Mouse (Mus musculus) forebrain, embryonic 13.5 days (tissue): Measurements from ENCODE around the gene Des. TPM values are rescaled to one million over a fixed set of nuclear protein-coding genes. Genes with fewer than 3 reads are reported as not detected.

Experiments
- ATAC-seq: fragments of 200-750 bp; cut with Nextera tagmentation; 2 replicates; pipeline ENCODE4 v1.8.0; 2017
- H3K27ac ChIP-seq: fragments of 300-500 bp; sonication (generic); 2 replicates; pipeline ENCODE4 v1.5.1; 2015; ENCODE audit warnings: inconsistent platforms, mild to moderate bottlenecking, moderate library complexity
- H3K27me3 ChIP-seq: fragments of 300-500 bp; sonication (generic); 2 replicates; pipeline ENCODE4 v1.6.1; 2015; ENCODE audit warnings: mild to moderate bottlenecking, inconsistent platforms
- H3K36me3 ChIP-seq: fragments of 300-500 bp; sonication (generic); 2 replicates; pipeline ENCODE4 v1.6.1; 2015; ENCODE audit warnings: mild to moderate bottlenecking, inconsistent platforms; ENCODE audit not compliant: poor library complexity, severe bottlenecking
- H3K4me1 ChIP-seq: fragments of 300-500 bp; sonication (generic); 2 replicates; pipeline ENCODE4 v1.6.1; 2015; ENCODE audit warnings: inconsistent platforms
- H3K4me2 ChIP-seq: fragments of 300-500 bp; sonication (generic); 2 replicates; pipeline ENCODE4 v1.6.1; 2015; ENCODE audit warnings: inconsistent platforms, mild to moderate bottlenecking, moderate library complexity
- H3K4me3 ChIP-seq: fragments of 300-500 bp; sonication (generic); 2 replicates; pipeline ENCODE4 v1.5.1; 2015; ENCODE audit warnings: mild to moderate bottlenecking, inconsistent platforms
- H3K9ac ChIP-seq: fragments of 300-500 bp; sonication (generic); 2 replicates; pipeline ENCODE4 v1.6.1; 2015; ENCODE audit warnings: mild to moderate bottlenecking, inconsistent platforms
- H3K9me3 ChIP-seq: fragments of 300-500 bp; sonication (generic); replicated peaks from 2 replicates; pipeline ENCODE4 v1.6.1; 2016; ENCODE audit warnings: inconsistent platforms
- WGBS: fragments of 180-500 bp; shearing (Covaris S2); methylation state at CpG from one replicate; pipeline ENCODE4 v1.1.7; 2015; 5-methylcytosine and 5-hydroxymethylcytosine counted together
- polyA plus RNA-seq: library from polyadenylated mRNA; unstranded; fragments of >200 nt; fragmentation: Nextera tagmentation; extraction: Ambion mirVana; gene quantifications from 2 replicates; pipeline ENCODE4 v1.2.1, GENCODE M21; 2015

Gene Des
- polyA plus RNA-seq, 1 experiment from 2014 or later = 0.81 TPM

DNA sequence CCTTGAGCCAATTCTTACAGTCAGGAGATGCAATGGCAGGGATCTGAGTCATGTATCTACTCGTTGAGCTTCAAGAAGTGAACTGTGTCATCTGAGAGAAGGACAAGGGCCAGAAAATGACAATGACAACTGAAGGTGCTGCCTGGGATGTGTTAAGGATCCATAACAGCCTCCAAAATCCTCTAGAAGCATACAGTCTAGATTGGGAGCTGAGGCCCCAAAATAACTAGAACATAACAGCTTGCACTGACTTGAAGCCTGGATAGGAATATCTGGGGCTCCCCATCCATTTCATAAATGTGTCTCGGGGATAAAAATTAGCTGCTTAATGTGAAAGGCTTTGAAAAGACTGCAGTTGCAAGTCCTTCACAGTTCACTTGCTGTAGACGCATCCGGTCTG is 2.1 kb upstream of the Des start:
- ATAC-seq = no peak
- Histone ChIP-seq H3K9me3 (no peaks in the 10 kb centered on the region), H3K36me3 (no peaks in the 10 kb centered on the region), H3K4me3 (no peak overlapping the region), H3K27me3 (peaks cover 53% of the 10 kb centered on the region), H3K4me1 (peaks cover 9% of the 10 kb centered on the region), H3K9ac (no peak overlapping the region), H3K27ac (no peak overlapping the region), H3K4me2 (no peak overlapping the region)
- 86% methylated on average over 4 of the region's 4 CpGs for WGBS

DNA sequence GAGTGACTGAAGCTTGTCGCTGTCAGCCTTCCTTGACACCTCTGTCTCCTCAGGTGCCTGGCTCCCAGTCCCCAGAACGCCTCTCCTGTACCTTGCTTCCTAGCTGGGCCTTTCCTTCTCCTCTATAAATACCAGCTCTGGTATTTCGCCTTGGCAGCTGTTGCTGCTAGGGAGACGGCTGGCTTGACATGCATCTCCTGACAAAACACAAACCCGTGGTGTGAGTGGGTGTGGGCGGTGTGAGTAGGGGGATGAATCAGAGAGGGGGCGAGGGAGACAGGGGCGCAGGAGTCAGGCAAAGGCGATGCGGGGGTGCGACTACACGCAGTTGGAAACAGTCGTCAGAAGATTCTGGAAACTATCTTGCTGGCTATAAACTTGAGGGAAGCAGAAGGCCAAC is 783 bp upstream of the Des start:
- 78% methylated on average over 13 of the region's 13 CpGs for WGBS
- Histone ChIP-seq H3K4me1 (peaks cover 9% of the 10 kb centered on the region), H3K27ac (no peak overlapping the region)

DNA sequence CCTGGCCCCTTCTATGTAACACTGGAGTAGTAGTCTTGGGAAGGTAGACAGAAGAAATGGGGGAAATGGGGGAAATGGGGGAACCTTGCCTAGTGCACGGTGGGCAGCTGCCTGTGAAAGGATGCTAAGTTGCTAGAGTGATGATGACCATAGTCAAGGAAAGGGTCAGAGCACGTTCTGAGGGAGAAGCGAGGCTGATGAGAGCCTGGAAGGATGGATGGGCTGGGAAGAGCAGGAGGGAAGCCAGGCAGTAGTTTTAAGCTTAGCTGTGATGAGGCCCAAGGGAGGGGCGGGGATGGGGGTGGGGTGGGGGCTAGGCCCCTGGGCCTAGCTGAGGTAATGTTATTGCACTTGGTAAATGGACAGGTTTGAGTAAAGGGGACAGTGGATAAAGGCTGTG is 994 bp downstream of the Des start:
- Histone ChIP-seq H3K27ac (no peak overlapping the region), H3K4me2 (peak overlapping the region; percentile 56; the same call in 1 of the 2 replicates), H3K9me3 (no peaks in the 10 kb centered on the region), H3K36me3 (no peaks in the 10 kb centered on the region), H3K4me3 (no peak overlapping the region), H3K4me1 (peaks cover 19% of the 10 kb centered on the region), H3K9ac (no peak overlapping the region), H3K27me3 (peaks cover 55% of the 10 kb centered on the region)
- ATAC-seq = no peak
- WGBS = 51% methylated on average over 4 of the region's 4 CpGs

More for the DNA sequence above, 783 bp upstream of the Des start:
- H3K27me3 ChIP-seq = peaks cover 55% of the 10 kb centered on the region
- H3K4me2 ChIP-seq = no peak overlapping the region
- no peak overlapping the region for H3K4me3 ChIP-seq
- H3K36me3 ChIP-seq = no peaks in the 10 kb centered on the region
- no peak for ATAC-seq
- H3K9ac ChIP-seq = no peak overlapping the region
- H3K9me3 ChIP-seq = no peaks in the 10 kb centered on the region

DNA sequence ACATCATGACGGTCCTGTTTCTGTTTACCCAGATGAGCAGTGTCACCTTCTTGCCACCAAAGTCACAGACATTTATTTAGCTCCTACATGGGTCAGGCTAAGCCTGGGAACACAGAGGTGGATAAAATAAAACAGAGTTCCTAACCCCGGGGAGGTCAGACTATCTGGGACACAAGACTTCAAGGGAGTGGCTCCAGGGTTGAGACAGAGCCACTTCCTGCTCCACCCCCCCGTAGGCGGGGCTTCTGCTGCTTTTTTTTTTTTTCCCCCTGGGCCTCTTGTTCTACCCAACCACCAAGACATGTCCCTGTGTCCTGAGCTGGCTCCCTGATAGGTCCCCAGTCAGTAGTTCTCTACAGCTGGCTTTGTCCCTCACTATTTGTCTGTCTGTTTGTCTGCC is 1.6 kb downstream of the Des start:
- Histone ChIP-seq H3K36me3 (no peaks in the 10 kb centered on the region), H3K9me3 (no peaks in the 10 kb centered on the region), H3K4me1 (peaks cover 20% of the 10 kb centered on the region), H3K27me3 (peaks cover 55% of the 10 kb centered on the region), H3K4me2 (no peak overlapping the region), H3K27ac (no peak overlapping the region), H3K9ac (no peak overlapping the region), H3K4me3 (no peak overlapping the region)
- ATAC-seq = no peak
- WGBS = 41% methylated on average over 4 of the region's 4 CpGs

DNA sequence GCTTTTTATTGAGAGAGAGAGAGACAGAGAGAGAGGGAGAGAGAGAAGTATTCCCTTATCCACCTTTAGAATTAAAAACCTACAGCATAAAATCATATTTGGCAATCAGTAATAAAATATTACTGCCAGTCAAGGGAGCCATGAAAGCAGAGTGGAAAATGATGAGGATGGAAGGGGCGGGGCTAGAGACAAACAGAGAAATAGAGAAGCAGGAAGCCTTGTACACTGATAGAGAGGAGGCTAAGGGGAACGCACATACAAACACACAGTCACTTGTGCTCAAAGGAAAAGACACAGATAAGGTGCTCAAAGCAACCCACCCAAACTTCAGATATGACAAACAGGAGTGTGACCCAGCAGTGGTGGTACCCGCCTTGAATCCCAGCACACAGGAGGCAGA is 3.7 kb downstream of the Des start:
- no peak overlapping the region for H3K27ac ChIP-seq
- H3K36me3 ChIP-seq = no peaks in the 10 kb centered on the region
- H3K9me3 ChIP-seq = no peaks in the 10 kb centered on the region
- no peak for ATAC-seq
- no peak overlapping the region for H3K9ac ChIP-seq
- H3K4me2 ChIP-seq = no peak overlapping the region
- peaks cover 48% of the 10 kb centered on the region for H3K27me3 ChIP-seq
- H3K4me3 ChIP-seq = no peak overlapping the region
- peaks cover 20% of the 10 kb centered on the region for H3K4me1 ChIP-seq
- WGBS = 93% methylated on average over 3 of the region's 3 CpGs

DNA sequence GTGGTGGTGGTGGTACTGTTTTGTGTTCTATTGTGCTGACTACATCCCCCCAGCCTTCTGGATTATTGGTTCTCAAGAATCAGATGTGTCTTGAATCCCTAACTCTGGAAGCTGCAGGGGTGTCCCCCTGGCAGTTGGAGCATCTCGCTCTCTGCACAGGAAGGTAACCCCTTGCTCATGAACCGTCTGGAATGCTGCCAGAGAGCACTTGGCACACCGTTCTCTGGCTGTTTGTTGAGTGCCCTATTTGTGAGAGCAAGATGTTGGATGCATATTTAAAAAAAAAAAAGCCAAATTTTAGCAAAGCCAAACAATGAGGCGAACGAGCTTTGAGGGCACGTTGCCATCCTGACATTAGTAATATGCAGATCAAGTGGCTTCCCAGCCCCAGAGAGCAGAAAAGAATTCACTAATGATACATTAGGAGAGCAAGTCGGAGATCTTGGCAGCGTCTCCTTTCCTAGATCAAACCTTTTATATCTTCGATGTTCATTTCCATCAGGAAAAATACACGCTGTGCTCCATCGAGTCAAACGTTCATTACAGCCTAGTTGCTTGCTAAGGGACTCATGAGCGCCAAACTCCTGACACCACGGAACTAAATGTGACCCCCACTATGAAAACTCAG is 5.5 kb downstream of the Des start:
- Histone ChIP-seq H3K9me3 (no peaks in the 10 kb centered on the region), H3K27ac (no peak overlapping the region), H3K4me3 (no peak overlapping the region), H3K27me3 (peaks cover 38% of the 10 kb centered on the region), H3K9ac (no peak overlapping the region), H3K4me2 (no peak overlapping the region), H3K4me1 (peaks cover 13% of the 10 kb centered on the region), H3K36me3 (no peaks in the 10 kb centered on the region)
- no peak for ATAC-seq
- 62% methylated on average over 14 of the region's 14 CpGs for WGBS

DNA sequence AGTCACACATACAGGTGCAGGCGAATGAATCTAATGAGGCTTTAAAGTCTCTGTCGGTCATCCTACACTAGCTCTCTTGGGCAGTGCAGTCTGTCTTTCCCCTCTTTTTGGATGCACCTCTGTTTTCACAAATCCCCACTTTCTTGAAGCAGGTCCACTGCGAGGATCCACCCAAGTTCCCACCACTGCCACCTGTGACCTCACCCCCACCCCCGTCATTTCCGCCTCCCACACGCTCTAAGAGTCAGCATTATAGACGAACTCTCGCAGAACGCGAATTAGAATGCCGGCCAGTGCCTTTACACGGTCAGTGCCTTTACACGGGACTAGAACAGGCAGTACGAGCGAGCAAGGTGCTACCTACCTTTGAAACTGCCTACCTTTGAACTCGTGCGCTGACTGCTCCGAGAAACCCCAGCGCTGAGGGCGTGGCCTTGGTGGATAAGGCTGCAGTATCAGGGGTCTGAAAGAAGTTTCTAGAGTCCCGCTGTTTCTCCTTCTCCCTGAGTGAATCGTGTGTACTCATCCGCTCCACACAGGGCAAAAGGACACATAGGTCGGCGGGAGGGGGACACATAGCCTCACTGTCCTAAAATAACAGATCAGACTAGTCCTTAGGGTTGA is 9.3 kb downstream of the Des start:
- peaks cover 11% of the 10 kb centered on the region; the same call in 1 of the 2 replicates for H3K4me1 ChIP-seq
- peaks cover 15% of the 10 kb centered on the region for H3K27me3 ChIP-seq
- H3K9ac ChIP-seq = no peak overlapping the region
- H3K4me2 ChIP-seq = no peak overlapping the region
- no peaks in the 10 kb centered on the region for H3K9me3 ChIP-seq
- 52% methylated on average over 25 of the region's 25 CpGs for WGBS
- H3K27ac ChIP-seq = no peak overlapping the region
- H3K36me3 ChIP-seq = no peaks in the 10 kb centered on the region
- no peak overlapping the region for H3K4me3 ChIP-seq
- ATAC-seq = no peak

DNA sequence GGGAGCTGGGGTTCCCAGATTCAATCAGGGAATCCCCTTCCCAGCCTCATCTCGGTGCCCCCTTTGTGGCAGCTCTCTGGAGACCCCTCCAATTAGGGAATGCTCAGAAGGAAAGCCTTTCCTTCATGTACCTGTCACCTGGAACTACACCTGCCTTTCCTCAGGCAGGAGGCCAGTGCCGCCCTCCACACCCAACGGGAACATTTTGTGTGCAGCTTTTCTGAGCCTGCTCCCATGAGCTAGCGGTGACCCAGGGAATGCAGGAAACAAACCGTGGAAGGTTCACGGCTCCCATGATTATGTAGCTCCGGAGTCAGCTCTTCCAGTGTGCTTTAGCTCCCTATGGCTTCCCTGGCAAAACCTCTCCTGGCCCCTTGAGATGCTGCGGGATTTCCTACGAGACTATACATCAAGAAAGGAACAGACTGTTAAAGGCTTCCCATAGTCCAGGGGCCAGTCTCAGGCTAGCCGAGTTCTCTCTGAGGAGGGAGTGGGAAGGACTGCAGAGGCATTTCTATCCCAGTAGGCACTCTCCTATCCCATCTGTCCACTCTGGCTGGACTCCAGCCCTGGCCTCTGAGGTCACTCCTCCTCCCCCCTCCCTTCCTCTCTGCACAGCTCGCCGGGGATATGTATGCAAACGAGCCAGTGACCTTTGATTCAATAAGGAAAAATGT is 10.0 kb downstream of the Des start:
- Histone ChIP-seq H3K4me1 (peaks cover 16% of the 10 kb centered on the region), H3K36me3 (no peaks in the 10 kb centered on the region), H3K9ac (no peak overlapping the region), H3K27me3 (peaks cover 22% of the 10 kb centered on the region), H3K27ac (no peak overlapping the region), H3K9me3 (no peaks in the 10 kb centered on the region), H3K4me3 (no peak overlapping the region), H3K4me2 (no peak overlapping the region)
- WGBS = 55% methylated on average over 13 of the region's 13 CpGs
- no peak for ATAC-seq

DNA sequence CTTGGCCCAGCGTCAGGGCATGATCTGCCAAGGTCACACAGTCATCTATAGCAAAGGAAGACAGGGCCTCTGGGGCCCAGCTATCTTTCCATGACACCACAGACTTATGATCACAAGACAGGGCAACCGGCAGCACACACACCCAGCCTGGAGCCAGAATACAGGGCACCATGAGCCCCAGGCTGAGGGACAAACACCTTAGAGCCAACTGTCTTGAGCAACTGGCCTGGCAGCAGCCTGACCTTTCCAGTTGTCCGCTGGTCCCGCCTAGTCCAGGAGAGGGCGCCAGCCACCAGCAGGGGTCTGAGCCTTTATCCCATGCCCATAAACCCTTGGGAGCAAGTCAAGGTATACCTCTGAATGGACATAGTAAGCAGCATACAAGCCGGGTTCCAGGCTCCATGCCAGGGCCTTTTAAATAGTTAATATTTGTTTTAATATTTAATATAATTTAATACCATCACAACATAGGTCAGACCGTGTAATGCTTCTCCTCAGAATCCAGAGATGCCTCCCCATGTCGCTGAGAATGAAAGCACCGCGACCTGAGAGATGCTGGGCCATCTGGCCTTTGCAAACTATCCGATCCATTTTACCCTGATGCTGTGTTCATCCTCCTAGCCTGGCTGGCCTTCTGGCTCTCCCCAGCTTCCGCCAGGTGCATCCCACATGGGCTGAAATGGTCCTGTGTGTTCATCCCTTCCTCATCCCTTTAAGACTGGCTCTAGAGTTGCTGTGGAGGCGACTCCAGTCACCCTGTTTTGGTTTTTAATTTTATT is 11.4 kb downstream of the Des start:
- H3K36me3 ChIP-seq = no peaks in the 10 kb centered on the region
- peaks cover 11% of the 10 kb centered on the region for H3K4me1 ChIP-seq
- no peak overlapping the region for H3K9ac ChIP-seq
- H3K4me3 ChIP-seq = no peak overlapping the region
- H3K4me2 ChIP-seq = no peak overlapping the region
- no peak for ATAC-seq
- H3K27ac ChIP-seq = no peak overlapping the region
- H3K27me3 ChIP-seq = peaks cover 35% of the 10 kb centered on the region
- 60% methylated on average over 13 of the region's 13 CpGs for WGBS
- no peaks in the 10 kb centered on the region for H3K9me3 ChIP-seq

DNA sequence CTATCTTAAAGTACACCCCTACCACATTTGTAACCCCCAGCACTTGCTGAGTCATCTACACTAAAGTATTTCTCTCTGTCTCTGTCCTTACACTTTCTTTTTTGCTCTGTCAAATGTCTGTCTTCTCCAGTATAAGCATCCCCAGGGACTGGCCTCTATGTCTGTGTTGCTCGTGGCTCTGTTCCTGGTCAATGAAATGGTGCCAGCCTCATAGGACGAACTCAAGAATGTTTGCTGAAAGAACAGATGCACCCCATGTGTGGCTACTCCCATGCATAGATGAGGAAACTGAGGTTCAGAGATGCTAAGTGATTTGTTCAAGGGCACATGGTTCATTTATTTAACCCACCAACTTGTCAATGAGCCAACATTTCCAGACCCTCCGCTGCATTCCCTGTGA is 12.3 kb downstream of the Des start:
- H3K27me3 ChIP-seq = peaks cover 43% of the 10 kb centered on the region

DNA sequence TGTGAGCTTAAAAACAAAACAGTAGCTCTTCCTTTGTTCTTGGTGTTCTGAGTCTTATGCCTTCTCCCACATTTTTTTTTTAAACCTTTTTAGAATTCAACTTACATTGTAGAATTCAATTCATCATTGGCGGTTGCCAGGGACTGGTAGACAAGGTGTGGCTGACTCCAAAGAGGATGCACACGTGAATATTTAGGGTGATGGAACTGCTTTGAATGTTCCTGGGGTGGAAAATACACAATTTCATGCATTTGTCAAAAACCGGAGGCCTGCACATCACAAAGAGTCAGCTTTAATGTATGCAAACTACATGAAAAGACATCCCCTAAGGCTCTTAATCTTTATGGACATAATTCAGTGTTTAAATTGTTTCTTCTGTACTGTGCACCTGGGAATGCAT is 13.1 kb downstream of the Des start:
- Histone ChIP-seq H3K36me3 (no peaks in the 10 kb centered on the region), H3K27ac (no peak overlapping the region), H3K9me3 (no peaks in the 10 kb centered on the region), H3K4me2 (no peak overlapping the region), H3K27me3 (peaks cover 49% of the 10 kb centered on the region), H3K9ac (no peak overlapping the region), H3K4me1 (peaks cover 11% of the 10 kb centered on the region), H3K4me3 (no peak overlapping the region)
- ATAC-seq = no peak
- 55% methylated on average over 3 of the region's 3 CpGs for WGBS

More for the DNA sequence above, 12.3 kb downstream of the Des start:
- Histone ChIP-seq H3K27ac (no peak overlapping the region), H3K36me3 (no peaks in the 10 kb centered on the region), H3K4me3 (no peak overlapping the region), H3K4me1 (peaks cover 11% of the 10 kb centered on the region), H3K9ac (no peak overlapping the region), H3K9me3 (no peaks in the 10 kb centered on the region), H3K4me2 (no peak overlapping the region)
- ATAC-seq = no peak
- WGBS = 82% methylated on average over 3 of the region's 3 CpGs
